Mouse (Mus musculus): ENCODE measurements at regions not wholly inside any gene's neighbourhood (a gene's known extent, or its start where the extent isn't known, plus 50 kb on each side); places are given as distances from the start of the nearest gene placed in this dataset.
A peak's percentile ranks its signal among the peaks of the same experiment; 100 is the strongest.

GRCm38 (mm10) chr16:50759979-50760378 is 169.0 kb upstream of the Ccdc54 start:
- ATAC-seq (ENCODE audit: low FRiP score, low read depth) (no peak), DNase-seq (ENCODE audit: low spot score) (no peak)
- no peaks in the 10 kb centered on the region for H3K9me3 ChIP-seq (ENCODE audit: control insufficient read depth, low read length)
- H3K27me3 ChIP-seq (ENCODE audit: control insufficient read depth, insufficient read depth, low read length) = no peaks in the 10 kb centered on the region
- H3K4me3 ChIP-seq (replicated peaks; ENCODE audit: low read length) = no peak overlapping the region
- H3K4me1 ChIP-seq (ENCODE audit: control insufficient read depth, insufficient read depth, low read length) = no peaks in the 10 kb centered on the region; the same call in 1 of the 2 replicates
- TF ChIP-seq POLR2A (IDR thresholded peaks at IDR 0.05; ENCODE audit: borderline replicate concordance, extremely low read depth, insufficient read depth, insufficient read length) = no peak
- 95% methylated on average over 5 of the region's 5 CpGs for WGBS
- no peak overlapping the region for H3K4me2 ChIP-seq (replicated peaks; ENCODE audit: low read depth, low read length, severe bottlenecking)
- no peak overlapping the region for H3K27ac ChIP-seq (replicated peaks; ENCODE audit: low read depth, low read length)
- no peak overlapping the region for H3K9ac ChIP-seq (ENCODE audit: low read depth, low read length, severe bottlenecking)
- H3K36me3 ChIP-seq (ENCODE audit: control insufficient read depth, insufficient read depth, low read length) = no peaks in the 10 kb centered on the region

DNA sequence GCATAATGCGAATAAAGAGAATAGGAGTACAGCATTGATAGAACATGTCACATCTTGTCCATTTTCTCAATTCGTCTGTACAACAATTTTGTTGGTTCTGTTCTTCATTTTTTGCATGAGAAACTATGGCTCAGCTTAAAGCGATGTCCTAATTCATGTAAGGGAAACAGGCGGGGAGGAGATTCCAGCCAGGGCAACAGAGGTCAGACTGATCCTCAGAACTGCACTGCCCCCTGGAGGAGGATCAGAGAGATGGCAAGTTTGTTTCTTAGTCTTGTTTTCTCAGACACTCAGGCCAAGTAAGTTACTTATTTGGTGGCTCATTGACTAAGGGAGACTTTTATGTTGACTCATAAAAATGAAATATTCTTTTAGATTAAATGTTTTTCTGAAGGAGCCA is 165.7 kb upstream of the Ccdc54 start:
- WGBS = 48% methylated on average over 4 of the region's 4 CpGs
- DNase-seq (ENCODE audit: low spot score) (no peak), ATAC-seq (ENCODE audit: low FRiP score, low read depth) (no peak)
- H3K27me3 ChIP-seq (ENCODE audit: control insufficient read depth, insufficient read depth, low read length) = no peaks in the 10 kb centered on the region
- H3K4me1 ChIP-seq (ENCODE audit: control insufficient read depth, insufficient read depth, low read length) = peaks cover 20% of the 10 kb centered on the region
- H3K4me2 ChIP-seq (replicated peaks; ENCODE audit: low read depth, low read length, severe bottlenecking) = no peak overlapping the region
- no peak overlapping the region for H3K4me3 ChIP-seq (replicated peaks; ENCODE audit: low read length)
- H3K27ac ChIP-seq (replicated peaks; ENCODE audit: low read depth, low read length) = no peak overlapping the region
- H3K36me3 ChIP-seq (ENCODE audit: control insufficient read depth, insufficient read depth, low read length) = no peaks in the 10 kb centered on the region
- no peak overlapping the region for H3K9ac ChIP-seq (ENCODE audit: low read depth, low read length, severe bottlenecking)
- H3K9me3 ChIP-seq (ENCODE audit: control insufficient read depth, low read length) = no peaks in the 10 kb centered on the region
- TF ChIP-seq POLR2A (IDR thresholded peaks at IDR 0.05; ENCODE audit: borderline replicate concordance, extremely low read depth, insufficient read depth, insufficient read length) = no peak

DNA sequence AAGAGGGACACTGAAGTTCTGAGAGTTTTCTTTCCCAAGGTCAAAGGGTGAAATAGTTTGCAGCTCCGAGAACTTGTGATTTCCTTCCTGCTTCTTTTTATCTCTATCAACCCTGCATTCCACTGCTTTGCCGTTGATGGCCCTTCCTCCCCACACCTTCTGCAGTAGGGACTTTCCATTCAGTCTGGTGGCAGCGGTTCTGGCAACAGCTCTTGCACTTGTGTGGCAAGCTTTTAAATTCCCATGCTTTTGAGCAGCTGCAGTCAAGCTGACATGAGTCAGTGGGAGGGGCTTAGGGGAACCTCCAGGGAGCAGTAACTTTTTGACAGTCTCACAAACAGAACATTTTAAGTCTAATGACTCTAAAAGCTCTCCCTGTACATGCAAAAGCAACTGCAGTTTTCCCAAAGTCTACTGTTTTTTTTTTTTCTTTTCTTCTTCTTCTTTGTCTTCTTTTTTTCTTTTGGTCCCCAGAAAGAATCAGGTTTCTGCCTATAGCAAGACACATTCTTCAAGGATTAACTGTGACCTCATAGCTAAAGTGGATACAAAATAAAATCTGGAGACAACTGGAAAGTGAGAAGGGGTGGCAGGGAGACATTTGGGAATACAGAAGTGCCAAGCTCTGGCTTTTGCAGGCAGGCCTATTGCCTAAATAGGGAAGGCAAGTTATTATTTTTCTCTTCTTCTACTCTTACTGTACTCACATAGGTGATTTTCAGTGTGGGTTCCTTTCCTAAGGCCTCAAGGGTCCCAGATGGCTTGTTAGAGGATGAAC is 162.8 kb upstream of the Ccdc54 start:
- ATAC-seq (ENCODE audit: low FRiP score, low read depth) (peak; percentile 83), DNase-seq (ENCODE audit: low spot score) (peak; percentile 85)
- 0% methylated on average over 3 of the region's 3 CpGs for WGBS

DNA sequence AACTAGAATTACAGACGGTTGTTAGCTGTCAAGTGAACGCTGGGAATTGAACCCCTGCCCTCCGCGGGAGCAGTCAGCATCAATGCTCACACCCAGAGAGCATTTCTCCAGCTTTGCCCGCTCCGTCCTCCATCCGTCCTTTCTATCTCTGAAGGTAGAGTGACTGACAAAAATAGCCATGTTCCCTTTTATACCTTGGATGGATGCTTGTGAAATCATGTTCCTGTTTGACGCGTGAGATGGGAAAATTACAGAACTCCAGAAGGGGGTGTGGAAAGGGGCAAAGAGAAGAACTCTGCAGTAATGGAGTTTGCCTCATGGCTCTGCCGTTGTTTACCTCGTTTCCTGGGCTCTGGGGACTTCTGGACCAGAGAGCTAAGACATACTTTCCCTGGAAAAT is 162.1 kb upstream of the Ccdc54 start:
- H3K4me1 ChIP-seq (ENCODE audit: control insufficient read depth, insufficient read depth, low read length) = peaks cover 20% of the 10 kb centered on the region
- no peaks in the 10 kb centered on the region for H3K9me3 ChIP-seq (ENCODE audit: control insufficient read depth, low read length)
- H3K27me3 ChIP-seq (ENCODE audit: control insufficient read depth, insufficient read depth, low read length) = no peaks in the 10 kb centered on the region
- ATAC-seq (ENCODE audit: low FRiP score, low read depth) (no peak), DNase-seq (ENCODE audit: low spot score) (no peak)
- peak overlapping the region; percentile 68 for H3K27ac ChIP-seq (replicated peaks; ENCODE audit: low read depth, low read length)
- TF ChIP-seq POLR2A (IDR thresholded peaks at IDR 0.05; ENCODE audit: borderline replicate concordance, extremely low read depth, insufficient read depth, insufficient read length) = no peak
- no peaks in the 10 kb centered on the region for H3K36me3 ChIP-seq (ENCODE audit: control insufficient read depth, insufficient read depth, low read length)
- WGBS = 64% methylated on average over 11 of the region's 11 CpGs
- H3K4me2 ChIP-seq (replicated peaks; ENCODE audit: low read depth, low read length, severe bottlenecking) = no peak overlapping the region; the same call in 1 of the 2 replicates
- H3K4me3 ChIP-seq (replicated peaks; ENCODE audit: low read length) = no peak overlapping the region
- no peak overlapping the region for H3K9ac ChIP-seq (ENCODE audit: low read depth, low read length, severe bottlenecking)

More for the DNA sequence above, 162.8 kb upstream of the Ccdc54 start:
- H3K4me3 ChIP-seq (replicated peaks; ENCODE audit: low read length) = no peak overlapping the region
- no peaks in the 10 kb centered on the region for H3K9me3 ChIP-seq (ENCODE audit: control insufficient read depth, low read length)
- no peaks in the 10 kb centered on the region for H3K27me3 ChIP-seq (ENCODE audit: control insufficient read depth, insufficient read depth, low read length)
- H3K4me2 ChIP-seq (replicated peaks; ENCODE audit: low read depth, low read length, severe bottlenecking) = no peak overlapping the region; the same call in 1 of the 2 replicates
- no peak overlapping the region for H3K9ac ChIP-seq (ENCODE audit: low read depth, low read length, severe bottlenecking)
- no peak for TF ChIP-seq POLR2A (IDR thresholded peaks at IDR 0.05; ENCODE audit: borderline replicate concordance, extremely low read depth, insufficient read depth, insufficient read length)
- peaks cover 20% of the 10 kb centered on the region for H3K4me1 ChIP-seq (ENCODE audit: control insufficient read depth, insufficient read depth, low read length)
- H3K27ac ChIP-seq (replicated peaks; ENCODE audit: low read depth, low read length) = peak overlapping the region; percentile 68
- H3K36me3 ChIP-seq (ENCODE audit: control insufficient read depth, insufficient read depth, low read length) = no peaks in the 10 kb centered on the region

- Histone ChIP-seq H3K4me2 (replicated peaks; ENCODE audit: low read depth, low read length, severe bottlenecking) (no peak overlapping the region), H3K27me3 (ENCODE audit: control insufficient read depth, insufficient read depth, low read length) (no peaks in the 10 kb centered on the region), H3K4me3 (replicated peaks; ENCODE audit: low read length) (no peak overlapping the region), H3K36me3 (ENCODE audit: control insufficient read depth, insufficient read depth, low read length) (no peaks in the 10 kb centered on the region), H3K27ac (replicated peaks; ENCODE audit: low read depth, low read length) (no peak overlapping the region), H3K9me3 (ENCODE audit: control insufficient read depth, low read length) (no peaks in the 10 kb centered on the region), H3K4me1 (ENCODE audit: control insufficient read depth, insufficient read depth, low read length) (peaks cover 20% of the 10 kb centered on the region), H3K9ac (ENCODE audit: low read depth, low read length, severe bottlenecking) (no peak overlapping the region)
- peak; percentile 44 for DNase-seq (ENCODE audit: low spot score)
- WGBS = 58% methylated on average over 10 of the region's 10 CpGs
- TF ChIP-seq POLR2A (IDR thresholded peaks at IDR 0.05; ENCODE audit: borderline replicate concordance, extremely low read depth, insufficient read depth, insufficient read length) = no peak
- no peak for ATAC-seq (ENCODE audit: low FRiP score, low read depth)
These were observed 161.3 kb upstream of the Ccdc54 start for GRCm38 (mm10) chr16:50752277-50752600.
